In genomic region chr17:3597866-3598265, GRCm38 (mm10) we compare ENCODE assay signal across 28 mouse cellular contexts. TPM values are rescaled to one million over a fixed set of nuclear protein-coding genes. Genes with fewer than 3 reads are reported as not detected.
A peak's percentile ranks its signal among the peaks of the same experiment; 100 is the strongest.
DNase-seq lines count a peak whose midpoint lies in the region; TF ChIP-seq lines count a peak whose summit lies in the region.
"Had no signal": no experiment of that assay in that cellular context is flagged by ENCODE, and none has a peak within 500 bp of the region (broad histone marks: within the 10 kb centered on the region; RNA-seq: fewer than 3 reads in every experiment).

No protein-coding gene starts in this region.

- H3K36me3 ChIP-seq in thymus, adult 2 months (ENCODE audit: control insufficient read depth, insufficient read depth, low read length) = no peaks in the 10 kb centered on the region
- H3K36me3 ChIP-seq: forebrain, embryonic 10.5 days; forebrain, embryonic 15.5 days; liver, embryonic 15.5 days; lung, embryonic 15.5 days; midbrain, embryonic 13.5 days; neural tube, embryonic 15.5 days had no signal

- H3K4me1 ChIP-seq in embryonic fibroblast, embryonic 13.5 days (ENCODE audit: control insufficient read depth, insufficient read depth, low read length) = peaks cover 3% of the 10 kb centered on the region; the same call in 1 of the 2 replicates
- H3K4me1 ChIP-seq in thymus, adult 2 months (replicated peaks; ENCODE audit: control insufficient read depth, insufficient read depth, low read length) = no peaks in the 10 kb centered on the region
- H3K4me1 ChIP-seq: forebrain, embryonic 10.5 days; forebrain, embryonic 15.5 days; liver, embryonic 15.5 days; neural tube, embryonic 15.5 days had no signal

- H3K27ac ChIP-seq in embryonic fibroblast, embryonic 13.5 days (ENCODE audit: insufficient read depth, low read length) = peak overlapping the region; percentile 98
- H3K27ac ChIP-seq in thymus, adult 2 months (ENCODE audit: control insufficient read depth, insufficient read depth, low read length) = no peak overlapping the region
- H3K27ac ChIP-seq: forebrain, embryonic 10.5 days; forebrain, embryonic 15.5 days; hindbrain, embryonic 14.5 days; liver, embryonic 15.5 days; macrophage; midbrain, embryonic 13.5 days; neural tube, embryonic 15.5 days had no signal

- no peaks in the 10 kb centered on the region for H3K27me3 ChIP-seq in thymus, adult 2 months (ENCODE audit: control insufficient read depth, insufficient read depth, low read length)
- H3K27me3 ChIP-seq: CH12.LX; forebrain, embryonic 15.5 days; liver, embryonic 15.5 days; lung, embryonic 15.5 days; midbrain, embryonic 13.5 days; neural tube, embryonic 15.5 days had no signal

- no peak for TF ChIP-seq POLR2A in embryonic fibroblast, embryonic 13.5 days (IDR thresholded peaks at IDR 0.05; ENCODE audit: low read depth, low read length)
- no peak for TF ChIP-seq POLR2A in thymus, adult 2 months (IDR thresholded peaks at IDR 0.05; ENCODE audit: control insufficient read depth, extremely low read depth, insufficient read depth, low read length, poor library complexity)

- no peak for TF ChIP-seq CTCF in embryonic fibroblast, embryonic 13.5 days (IDR thresholded peaks at IDR 0.05; ENCODE audit: borderline replicate concordance, insufficient read depth, low read length)
- no peak for TF ChIP-seq CTCF in thymus, adult 2 months (IDR thresholded peaks at IDR 0.05; ENCODE audit: borderline replicate concordance, control insufficient read depth, extremely low read depth, insufficient read depth, low read length, poor library complexity)

- no peak overlapping the region for H3K4me3 ChIP-seq in embryonic fibroblast, embryonic 13.5 days (ENCODE audit: insufficient read depth, low read length)
- H3K4me3 ChIP-seq in thymus, adult 2 months (ENCODE audit: control insufficient read depth, insufficient read depth, low read length) = no peak overlapping the region
- H3K4me3 ChIP-seq: forebrain, embryonic 10.5 days; forebrain, embryonic 15.5 days; liver, embryonic 15.5 days; lung, embryonic 15.5 days; midbrain, embryonic 13.5 days; neural tube, embryonic 15.5 days had no signal

- 74% methylated on average over 1 of the region's 1 CpGs for WGBS in thymus, adult 2 months

- DNase-seq in kidney, adult 9 months = peak; percentile 4
- DNase-seq in kidney, postnatal 25 days = no peak
- peak; percentile 1 for DNase-seq in lung, postnatal 36 days
- no peak for DNase-seq in lung, postnatal 10 days
- peak; percentile 39 for DNase-seq in NIH3T3 (ENCODE audit: low read depth)
- DNase-seq in thymus, adult 2 months = no peak
- DNase-seq in thymus, adult 18-20 months = no peak
- DNase-seq: adrenal gland, postnatal 14 days; cerebellum, adult 18-20 months; cerebellum, postnatal 14 days; gastrocnemius, postnatal 36 days; heart, adult 18-20 months; heart, postnatal 4 days; kidney, adult 11 months; left cerebral cortex, postnatal 4 days; right cerebral cortex, adult 18-20 months; right cerebral cortex, postnatal 4 days; thymus, postnatal 14 days had no signal

RNA-seq across cellular contexts. Expression of gene Tfb1m, which starts 40.3 kb away (rescaled TPM):
- polyA plus RNA-seq in embryonic fibroblast, embryonic 13.5 days (2011; ENCODE audit: insufficient read length, low read depth, missing spikeins) = 7.9 and 10.7 TPM in 2 replicates
- polyA plus RNA-seq in thymus, adult 2 months (2012; rRNA removed) = 2.5 and 2.6 TPM in 2 replicates

Comparison
In these comparisons a context has a peak if more than half of its experiments do, and no peak if none do; other contexts are left out.
1. DNase-seq: peak in kidney, adult 9 months (single experiment), lung, postnatal 36 days (single experiment) and NIH3T3 (single experiment); none in kidney, postnatal 25 days (0 of 2), lung, postnatal 10 days (single experiment), thymus, adult 2 months (single experiment) and thymus, adult 18-20 months (0 of 2).